Mouse (Mus musculus) cortical plate, adult 2 months (tissue): ENCODE measurements around the gene Bach2. TPM values are rescaled to one million over a fixed set of nuclear protein-coding genes. Genes with fewer than 3 reads are reported as not detected.

ENCODE experiments used
- H3K27ac ChIP-seq: fragments of 200-500 bp; 2 replicates; pipeline ENCODE4 v1.5.1; 2012; ENCODE audit warnings: low read length, control low read depth, inconsistent platforms; ENCODE audit not compliant: insufficient read depth
- H3K4me1 ChIP-seq: fragments of 200-500 bp; 2 replicates; pipeline ENCODE4 v1.6.1; 2011; ENCODE audit warnings: low read length; ENCODE audit not compliant: control insufficient read depth, insufficient read depth
- H3K4me3 ChIP-seq: fragments of 200-500 bp; 2 replicates; pipeline ENCODE4 v1.5.1; 2011; ENCODE audit warnings: mild to moderate bottlenecking, low read length, control low read depth; ENCODE audit not compliant: insufficient read depth
- CTCF ChIP-seq: fragments of 200-500 bp; IDR thresholded peaks from 2 replicates; pipeline ENCODE4 v1.5.1; 2011; ENCODE audit warnings: mild to moderate bottlenecking, control low read depth, low read length; ENCODE audit not compliant: insufficient read depth; ENCODE audit errors: extremely low read depth
- POLR2A ChIP-seq: fragments of 200-500 bp; IDR thresholded peaks from 2 replicates; pipeline ENCODE4 v1.6.1; 2011; ENCODE audit warnings: mild to moderate bottlenecking, low read length, control low read depth; ENCODE audit not compliant: insufficient read depth; ENCODE audit errors: extremely low read depth
- polyA plus RNA-seq: library from polyadenylated mRNA; depleted of rRNA; stranded (reverse); fragments of >200 nt; gene quantifications from 2 replicates; pipeline ENCODE4 v1.2.3, GENCODE M21; 2012

The Bach2 gene
- polyA plus RNA-seq, 1 experiment = 5.4 TPM

GRCm38 (mm10) chr4:32439974-32440739, 201.6 kb downstream of the Bach2 start:
- TF ChIP-seq POLR2A (no peak), CTCF (no peak)

GRCm38 (mm10) chr4:32440740-32441072, 202.1 kb downstream of the Bach2 start:
- H3K4me3 ChIP-seq = no peak overlapping the region
- TF ChIP-seq CTCF (no peak), POLR2A (no peak)
- H3K27ac ChIP-seq = no peak overlapping the region
- no peaks in the 10 kb centered on the region for H3K4me1 ChIP-seq

More at GRCm38 (mm10) chr4:32439974-32440739, 201.6 kb downstream of the Bach2 start:
- no peaks in the 10 kb centered on the region for H3K4me1 ChIP-seq
- no peak overlapping the region for H3K4me3 ChIP-seq
- no peak overlapping the region for H3K27ac ChIP-seq

GRCm38 (mm10) chr4:32444671-32445196, 206.1 kb downstream of the Bach2 start:
- no peak overlapping the region for H3K4me3 ChIP-seq
- no peaks in the 10 kb centered on the region for H3K4me1 ChIP-seq
- no peak for TF ChIP-seq POLR2A
- no peak for TF ChIP-seq CTCF
- no peak overlapping the region for H3K27ac ChIP-seq

- no peaks in the 10 kb centered on the region for H3K4me1 ChIP-seq
- TF ChIP-seq POLR2A (no peak), CTCF (no peak)
These were observed 209.2 kb downstream of the Bach2 start for GRCm38 (mm10) chr4:32447850-32448249.

GRCm38 (mm10) chr4:32461986-32462385, 223.4 kb downstream of the Bach2 start:
- no peak for TF ChIP-seq POLR2A
- no peak for TF ChIP-seq CTCF
- no peak overlapping the region for H3K27ac ChIP-seq
- no peak overlapping the region for H3K4me3 ChIP-seq
- H3K4me1 ChIP-seq = no peaks in the 10 kb centered on the region; the same call in 1 of the 2 replicates

More at GRCm38 (mm10) chr4:32447850-32448249, 209.2 kb downstream of the Bach2 start:
- H3K4me3 ChIP-seq = no peak overlapping the region
- no peak overlapping the region for H3K27ac ChIP-seq

- no peak overlapping the region for H3K27ac ChIP-seq
- no peaks in the 10 kb centered on the region; the same call in 1 of the 2 replicates for H3K4me1 ChIP-seq
- H3K4me3 ChIP-seq = no peak overlapping the region
- TF ChIP-seq POLR2A (no peak), CTCF (no peak)
These were observed 224.5 kb downstream of the Bach2 start for GRCm38 (mm10) chr4:32463065-32463464.

- no peak overlapping the region for H3K4me3 ChIP-seq
- TF ChIP-seq POLR2A (no peak), CTCF (no peak)
These were observed 225.9 kb downstream of the Bach2 start for GRCm38 (mm10) chr4:32464540-32464939.

GRCm38 (mm10) chr4:32466031-32466430, 227.4 kb downstream of the Bach2 start:
- H3K4me1 ChIP-seq = no peaks in the 10 kb centered on the region; the same call in 1 of the 2 replicates
- no peak overlapping the region for H3K4me3 ChIP-seq
- TF ChIP-seq CTCF = no peak
- no peak overlapping the region for H3K27ac ChIP-seq

More at GRCm38 (mm10) chr4:32464540-32464939, 225.9 kb downstream of the Bach2 start:
- Histone ChIP-seq H3K4me1 (no peaks in the 10 kb centered on the region; the same call in 1 of the 2 replicates), H3K27ac (no peak overlapping the region)

- no peak for TF ChIP-seq CTCF
- no peak for TF ChIP-seq POLR2A
- Histone ChIP-seq H3K27ac (no peak overlapping the region), H3K4me3 (no peak overlapping the region), H3K4me1 (peaks cover 12% of the 10 kb centered on the region)
These were observed 239.5 kb downstream of the Bach2 start for GRCm38 (mm10) chr4:32477977-32478660.
